Mouse (Mus musculus) heart, postnatal 36 days (tissue): Measurements from ENCODE around the gene Tcp10c. TPM values are rescaled to one million over a fixed set of nuclear protein-coding genes. Genes with fewer than 3 reads are reported as not detected.
"Not testable (repeated sequence)": the region's sequence is repeated elsewhere in the genome, so short reads cannot be mapped to it uniquely, and the experiment has no call there.

ENCODE experiments used
- DNase-seq, 2 experiments: peaks; one replicate each; pipeline ENCODE4 v3.0.0; 2021 to 2022
- intact Hi-C: fragments of 180-260 bp; cut with DNase I; formaldehyde crosslinking; loops from one replicate; pipeline ENCODE4 v1.15.1; 2025
- total RNA-seq, 2 experiments: library from RNA; stranded (reverse); gene quantifications; 2 replicates each; pipeline ENCODE4 v1.2.3; 2021

The Tcp10c gene
- total RNA-seq, 2 experiments from 2014 or later, result not detected

GRCm38 (mm10) chr17:13381286-13381685 is 26.9 kb downstream of the Tcp10c start:
- intact Hi-C loops, DNase-seq: not testable (repeated sequence)

- DNase-seq, intact Hi-C loops: not testable (repeated sequence)
These were observed 36.6 kb downstream of the Tcp10c start for GRCm38 (mm10) chr17:13391020-13391419.

GRCm38 (mm10) chr17:13399961-13400360 is 45.6 kb downstream of the Tcp10c start:
- intact Hi-C loops, DNase-seq: not testable (repeated sequence)

- intact Hi-C loops, DNase-seq: not testable (repeated sequence)
These were observed 47.7 kb downstream of the Tcp10c start for GRCm38 (mm10) chr17:13402118-13402517.

GRCm38 (mm10) chr17:13403527-13404131 is 49.3 kb downstream of the Tcp10c start:
- intact Hi-C loops, result not testable (repeated sequence)

GRCm38 (mm10) chr17:13406023-13406422 is 51.7 kb downstream of the Tcp10c start:
- intact Hi-C loops, DNase-seq: not testable (repeated sequence)

More at GRCm38 (mm10) chr17:13403527-13404131, 49.3 kb downstream of the Tcp10c start:
- not testable (repeated sequence) for DNase-seq

GRCm38 (mm10) chr17:13406701-13407100 is 52.3 kb downstream of the Tcp10c start:
- intact Hi-C loops, DNase-seq: not testable (repeated sequence)

- intact Hi-C loops, DNase-seq: not testable (repeated sequence)
These were observed 53.4 kb downstream of the Tcp10c start for GRCm38 (mm10) chr17:13407621-13408256.

- DNase-seq, intact Hi-C loops: not testable (repeated sequence)
These were observed 53.9 kb downstream of the Tcp10c start for GRCm38 (mm10) chr17:13408257-13408633.

- intact Hi-C loops, DNase-seq: not testable (repeated sequence)
These were observed 66.7 kb downstream of the Tcp10c start for GRCm38 (mm10) chr17:13421022-13421591.

- DNase-seq, intact Hi-C loops: not testable (repeated sequence)
These were observed 68.3 kb downstream of the Tcp10c start for GRCm38 (mm10) chr17:13422638-13423037.

GRCm38 (mm10) chr17:13423373-13424024 is 69.1 kb downstream of the Tcp10c start:
- DNase-seq, intact Hi-C loops: not testable (repeated sequence)

GRCm38 (mm10) chr17:13424321-13424720 is 69.9 kb downstream of the Tcp10c start:
- intact Hi-C loops, DNase-seq: not testable (repeated sequence)

- DNase-seq, intact Hi-C loops: not testable (repeated sequence)
These were observed 71.3 kb downstream of the Tcp10c start for GRCm38 (mm10) chr17:13425694-13426093.

- intact Hi-C loops, DNase-seq: not testable (repeated sequence)
These were observed 72.1 kb downstream of the Tcp10c start for GRCm38 (mm10) chr17:13426508-13426907.

Other genes starting within 250 kb of the Tcp10c start
- not detected for gene Unc93a, start 222.8 kb upstream of the Tcp10c start, total RNA-seq
- not detected for gene Smok2a, start 133.4 kb upstream of the Tcp10c start, total RNA-seq
- not detected for gene Smok2b, start 124.3 kb upstream of the Tcp10c start, total RNA-seq